Mouse (Mus musculus) forebrain, embryonic 12.5 days (tissue): Measurements from ENCODE around the gene Eef1a2. TPM values are rescaled to one million over a fixed set of nuclear protein-coding genes. Genes with fewer than 3 reads are reported as not detected.

ENCODE experiments used
- ATAC-seq: fragments of 200-750 bp; cut with Nextera tagmentation; 2 replicates; pipeline ENCODE4 v1.8.0; 2017; ENCODE audit warnings: moderate TSS enrichment; ENCODE audit not compliant: low FRiP score
- H3K27ac ChIP-seq: fragments of 300-500 bp; sonication (generic); 2 replicates; pipeline ENCODE4 v1.5.1; 2016; ENCODE audit warnings: mild to moderate bottlenecking
- H3K27me3 ChIP-seq: fragments of 300-500 bp; sonication (generic); 2 replicates; pipeline ENCODE4 v1.6.1; 2016; ENCODE audit warnings: mild to moderate bottlenecking
- H3K36me3 ChIP-seq: fragments of 300-500 bp; sonication (generic); replicated peaks from 2 replicates; pipeline ENCODE4 v1.6.1; 2016; ENCODE audit warnings: mild to moderate bottlenecking
- H3K4me1 ChIP-seq: fragments of 300-500 bp; sonication (generic); 2 replicates; pipeline ENCODE4 v1.6.1; 2016
- H3K4me2 ChIP-seq: fragments of 300-500 bp; sonication (generic); 2 replicates; pipeline ENCODE4 v1.6.1; 2016; ENCODE audit warnings: mild to moderate bottlenecking, moderate library complexity
- H3K4me3 ChIP-seq: fragments of 300-500 bp; sonication (generic); replicated peaks from 2 replicates; pipeline ENCODE4 v1.5.1; 2016; ENCODE audit warnings: mild to moderate bottlenecking
- H3K9ac ChIP-seq: fragments of 300-500 bp; sonication (generic); 2 replicates; pipeline ENCODE4 v1.6.1; 2016; ENCODE audit warnings: mild to moderate bottlenecking
- H3K9me3 ChIP-seq: fragments of 300-500 bp; sonication (generic); 2 replicates; pipeline ENCODE4 v1.6.1; 2016
- WGBS: fragments of 180-500 bp; shearing (Covaris S2); methylation state at CpG from one replicate; pipeline ENCODE4 v1.1.7; 2016; 5-methylcytosine and 5-hydroxymethylcytosine counted together
- polyA plus RNA-seq: library from polyadenylated mRNA; unstranded; fragments of >200 nt; fragmentation: Nextera tagmentation; extraction: Ambion mirVana; gene quantifications from 2 replicates; pipeline ENCODE4 v1.2.1, GENCODE M21; 2016

Gene Eef1a2
- polyA plus RNA-seq, 1 experiment from 2014 or later = 1.1 TPM

DNA sequence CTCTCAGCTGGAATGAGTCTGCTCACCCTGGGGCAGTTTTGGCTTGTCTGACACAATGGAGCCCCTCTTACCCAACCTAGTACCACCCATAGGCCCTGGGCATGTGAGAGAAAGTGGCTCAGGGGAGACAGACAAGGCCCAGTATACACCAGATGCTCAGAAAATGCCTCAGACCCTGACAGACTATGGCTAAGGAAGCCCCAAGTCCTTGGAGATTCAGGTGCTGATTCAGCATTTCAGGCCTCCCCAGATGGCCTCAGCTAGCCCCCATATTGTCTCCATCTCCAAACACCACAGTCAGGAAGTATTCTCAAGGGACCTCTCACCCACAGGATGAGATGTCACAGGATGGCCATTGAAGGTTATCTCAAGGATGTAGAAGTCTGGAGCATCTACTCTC lies 34.2 kb downstream of the Eef1a2 start:
- Histone ChIP-seq H3K4me3 (no peak overlapping the region), H3K4me2 (no peak overlapping the region), H3K4me1 (peaks cover 41% of the 10 kb centered on the region), H3K9ac (no peak overlapping the region), H3K36me3 (no peaks in the 10 kb centered on the region), H3K27ac (peak overlapping the region; percentile 82), H3K27me3 (no peaks in the 10 kb centered on the region), H3K9me3 (no peaks in the 10 kb centered on the region)
- no peak for ATAC-seq

DNA sequence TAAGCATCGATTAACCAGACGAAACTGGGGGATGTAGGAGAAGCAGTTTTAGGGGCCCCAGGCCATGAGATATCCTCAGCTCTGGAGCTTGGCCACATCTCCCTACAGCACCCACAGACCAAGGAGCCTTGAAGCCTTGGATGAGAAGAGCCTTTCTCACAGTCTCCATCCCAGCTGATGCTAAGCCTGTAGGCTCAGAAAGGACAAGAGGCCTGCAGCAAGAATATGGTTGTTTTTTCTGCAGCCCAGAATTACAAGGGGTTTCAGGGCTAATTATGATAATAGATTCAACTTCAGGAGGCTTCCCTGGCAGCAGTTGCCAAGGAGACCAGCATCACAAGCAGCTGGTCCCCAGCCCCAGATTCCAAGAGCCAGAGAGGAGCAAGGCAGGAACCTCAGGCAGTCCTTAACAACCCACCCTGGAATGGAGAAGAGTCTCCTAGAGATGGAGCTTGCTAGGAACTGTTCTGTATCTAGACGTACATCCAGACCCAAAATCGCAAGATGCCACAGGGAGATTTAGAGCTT lies 35.8 kb downstream of the Eef1a2 start:
- Histone ChIP-seq H3K9ac (no peak overlapping the region), H3K36me3 (no peaks in the 10 kb centered on the region), H3K4me2 (peak overlapping the region; percentile 1; the same call in 1 of the 2 replicates), H3K4me3 (no peak overlapping the region), H3K27me3 (no peaks in the 10 kb centered on the region), H3K9me3 (no peaks in the 10 kb centered on the region), H3K27ac (peak overlapping the region; percentile 82), H3K4me1 (peaks cover 49% of the 10 kb centered on the region)
- 76% methylated on average over 4 of the region's 4 CpGs for WGBS
- peak; percentile 85 for ATAC-seq

DNA sequence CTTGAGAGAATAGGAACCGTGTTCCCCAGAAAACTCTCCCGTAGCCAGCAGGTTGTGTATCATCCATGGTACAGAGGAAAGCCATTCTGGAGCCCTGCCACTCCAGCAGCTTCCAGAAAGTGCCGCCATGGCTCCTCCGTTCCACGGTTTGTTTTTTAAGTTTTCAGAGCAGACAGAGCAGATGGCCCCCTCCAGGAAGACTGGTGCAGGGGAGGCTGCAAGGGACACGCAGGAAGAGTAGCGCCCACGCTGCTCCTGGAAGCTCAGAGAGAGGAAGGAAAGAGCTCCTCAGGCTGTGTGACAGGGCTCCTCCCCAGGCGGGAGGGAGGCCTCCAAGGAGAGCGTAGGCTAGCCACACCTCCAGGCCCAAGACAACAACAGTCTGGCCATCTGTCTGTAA lies 36.9 kb downstream of the Eef1a2 start:
- no peak for ATAC-seq
- Histone ChIP-seq H3K4me3 (no peak overlapping the region), H3K9ac (no peak overlapping the region), H3K4me1 (peaks cover 50% of the 10 kb centered on the region), H3K27me3 (no peaks in the 10 kb centered on the region), H3K27ac (peak overlapping the region; percentile 82), H3K4me2 (0 out of 2 replicates have a peak overlapping the region, but pooled peaks have one; percentile 1), H3K36me3 (no peaks in the 10 kb centered on the region), H3K9me3 (no peaks in the 10 kb centered on the region)
- 38% methylated on average over 10 of the region's 10 CpGs for WGBS

DNA sequence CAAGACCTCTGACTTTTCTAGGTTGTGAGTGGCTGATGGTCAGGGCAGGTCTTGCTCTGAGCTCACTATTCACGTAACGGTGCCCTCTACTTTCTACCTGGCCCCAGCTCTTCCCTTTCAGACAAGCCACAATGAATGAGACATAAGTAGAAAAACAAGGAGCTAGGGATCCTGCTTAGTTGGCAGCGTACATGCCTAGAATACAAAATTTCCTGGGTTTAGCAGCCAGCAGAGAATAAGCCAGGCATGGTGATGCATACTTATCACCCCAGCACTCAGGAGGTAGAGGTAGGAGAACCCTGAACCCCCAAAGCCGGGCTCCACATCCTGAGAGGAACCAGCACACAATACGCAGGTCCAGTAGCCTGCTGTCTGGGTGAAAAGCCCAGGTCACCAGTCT lies 40.4 kb downstream of the Eef1a2 start:
- Histone ChIP-seq H3K9me3 (no peaks in the 10 kb centered on the region), H3K4me3 (no peak overlapping the region), H3K9ac (no peak overlapping the region), H3K27ac (no peak overlapping the region), H3K27me3 (no peaks in the 10 kb centered on the region), H3K4me2 (no peak overlapping the region), H3K36me3 (no peaks in the 10 kb centered on the region), H3K4me1 (peaks cover 48% of the 10 kb centered on the region)
- no peak for ATAC-seq
- WGBS = 81% methylated on average over 5 of the region's 5 CpGs

DNA sequence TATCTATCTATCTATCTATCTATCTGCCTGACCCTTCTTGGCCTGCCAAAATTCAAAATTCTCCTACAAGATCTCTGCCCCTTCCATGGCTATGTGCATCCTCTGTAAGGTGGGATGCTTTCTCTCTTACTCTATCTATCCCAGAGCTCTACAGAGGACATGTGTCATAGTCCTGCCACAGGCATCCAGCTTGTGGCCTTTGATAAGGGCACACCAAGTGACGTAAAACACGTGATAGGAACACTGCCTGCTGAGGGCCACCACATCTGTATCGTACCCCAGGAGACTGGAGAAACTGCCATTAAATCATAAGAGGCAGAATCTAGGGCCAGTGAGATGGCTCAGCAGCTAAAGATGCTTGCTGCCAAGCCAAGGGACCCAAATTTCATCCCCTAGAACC lies 41.4 kb downstream of the Eef1a2 start:
- Histone ChIP-seq H3K4me1 (peaks cover 37% of the 10 kb centered on the region), H3K9me3 (no peaks in the 10 kb centered on the region), H3K9ac (no peak overlapping the region), H3K4me3 (no peak overlapping the region), H3K36me3 (no peaks in the 10 kb centered on the region), H3K27ac (0 out of 2 replicates have a peak overlapping the region, but pooled peaks have one; percentile 21), H3K27me3 (no peaks in the 10 kb centered on the region), H3K4me2 (no peak overlapping the region)
- ATAC-seq = no peak
- 86% methylated on average over 3 of the region's 3 CpGs for WGBS

DNA sequence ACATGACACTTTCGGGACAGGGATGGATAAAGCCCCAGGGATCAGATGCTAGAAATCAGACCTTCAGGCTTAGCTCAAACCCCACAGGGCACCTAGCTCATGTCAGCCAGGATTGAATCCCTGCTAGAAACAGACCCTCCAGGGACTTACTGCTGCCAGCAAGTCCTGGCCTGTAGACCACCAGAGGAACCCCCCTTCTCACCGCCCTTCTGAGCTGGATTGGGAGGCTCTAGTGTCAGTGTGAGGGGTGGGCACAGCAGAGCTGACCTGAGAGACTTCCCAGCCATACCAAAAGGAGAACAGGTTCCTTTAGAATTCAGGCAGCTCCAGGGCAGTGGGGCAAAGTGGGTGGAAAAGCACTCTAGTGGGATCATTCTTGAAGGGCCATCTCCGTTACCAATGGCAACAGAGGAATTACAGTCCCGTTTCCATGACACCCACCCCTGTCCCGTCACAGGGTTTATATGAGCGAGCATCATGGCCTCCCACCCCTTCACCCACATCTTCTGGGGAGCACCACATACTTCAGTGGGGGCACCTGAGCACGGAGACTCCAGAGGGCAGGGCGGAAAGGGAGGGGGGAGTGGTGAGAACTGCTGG lies 43.0 kb downstream of the Eef1a2 start:
- WGBS = 58% methylated on average over 8 of the region's 8 CpGs
- H3K4me2 ChIP-seq = no peak overlapping the region
- ATAC-seq = peak; percentile 43; the same call in 1 of the 2 replicates
- peaks cover 24% of the 10 kb centered on the region for H3K4me1 ChIP-seq
- no peaks in the 10 kb centered on the region for H3K36me3 ChIP-seq
- no peaks in the 10 kb centered on the region for H3K9me3 ChIP-seq
- no peaks in the 10 kb centered on the region for H3K27me3 ChIP-seq
- H3K4me3 ChIP-seq = no peak overlapping the region
- 0 out of 2 replicates have a peak overlapping the region, but pooled peaks have one; percentile 62 for H3K27ac ChIP-seq
- H3K9ac ChIP-seq = no peak overlapping the region

DNA sequence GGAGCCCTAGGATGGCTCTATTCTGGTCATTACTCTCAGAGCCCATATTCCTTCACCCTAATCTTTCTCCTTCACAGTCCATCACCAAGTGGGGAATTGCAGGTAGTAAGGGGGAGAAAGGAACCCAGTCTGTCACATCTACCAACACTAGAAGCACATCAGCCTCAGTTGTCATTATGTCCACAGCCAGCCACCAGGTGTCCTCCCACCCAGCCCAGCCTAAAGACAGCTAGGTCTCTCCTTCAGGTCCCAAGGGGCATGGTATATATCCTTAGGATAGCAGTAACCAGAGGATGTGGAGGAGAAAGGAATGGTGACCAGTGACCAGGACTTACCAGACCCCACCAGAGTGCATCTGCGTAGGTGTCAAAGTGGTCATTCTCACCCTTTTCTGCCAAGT lies 45.1 kb downstream of the Eef1a2 start:
- no peak overlapping the region for H3K4me2 ChIP-seq
- no peak overlapping the region for H3K27ac ChIP-seq
- H3K9ac ChIP-seq = no peak overlapping the region
- ATAC-seq = no peak
- H3K4me3 ChIP-seq = no peak overlapping the region
- no peaks in the 10 kb centered on the region for H3K9me3 ChIP-seq
- no peaks in the 10 kb centered on the region for H3K36me3 ChIP-seq
- H3K4me1 ChIP-seq = peaks cover 23% of the 10 kb centered on the region
- no peaks in the 10 kb centered on the region for H3K27me3 ChIP-seq
- WGBS = 100% methylated on average over 1 of the region's 1 CpGs

DNA sequence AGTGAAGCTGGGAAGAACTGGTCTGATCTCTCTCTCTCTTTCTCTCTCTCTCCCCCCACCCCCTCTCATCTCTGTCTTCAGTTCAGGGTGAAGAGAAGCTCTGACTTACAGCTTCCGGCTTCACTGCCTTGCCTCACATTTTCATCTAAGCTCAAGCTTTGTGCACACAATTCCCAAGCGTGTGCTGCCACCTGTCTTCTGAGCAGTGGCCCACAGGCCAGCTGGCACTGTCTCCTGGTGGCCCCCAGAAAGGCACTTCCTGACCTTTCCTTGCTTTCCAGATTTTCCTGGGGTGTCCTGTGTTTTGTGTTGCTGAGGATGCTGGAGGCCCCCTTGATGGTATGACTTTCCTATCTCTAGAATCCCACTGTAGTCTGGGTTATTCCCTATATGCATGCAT lies 52.7 kb downstream of the Eef1a2 start:
- no peaks in the 10 kb centered on the region for H3K27me3 ChIP-seq
- H3K4me3 ChIP-seq = no peak overlapping the region
- peaks cover 9% of the 10 kb centered on the region for H3K4me1 ChIP-seq
- ATAC-seq = no peak
- 63% methylated on average over 2 of the region's 2 CpGs for WGBS
- H3K27ac ChIP-seq = no peak overlapping the region
- H3K9ac ChIP-seq = no peak overlapping the region
- no peaks in the 10 kb centered on the region for H3K9me3 ChIP-seq
- H3K36me3 ChIP-seq = no peaks in the 10 kb centered on the region
- H3K4me2 ChIP-seq = no peak overlapping the region

DNA sequence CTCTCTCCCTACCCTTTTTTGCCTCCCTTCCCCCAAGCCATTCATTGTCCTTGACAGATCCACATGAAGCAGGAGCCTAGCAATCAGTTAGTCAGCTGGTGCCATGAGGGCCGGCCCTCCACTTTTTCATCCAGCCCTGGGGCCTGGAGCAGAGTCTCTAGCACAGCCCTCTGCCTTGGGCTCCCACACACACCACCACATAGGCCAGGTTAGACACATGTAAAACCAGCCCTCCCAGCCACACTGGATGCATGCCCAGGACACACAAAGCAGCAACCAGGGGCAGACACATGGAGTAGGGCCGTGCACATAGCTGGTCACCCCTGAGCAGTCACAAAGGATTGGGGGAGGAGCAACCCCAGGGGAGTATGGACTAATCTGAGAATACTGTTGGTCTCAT lies 54.7 kb downstream of the Eef1a2 start:
- Histone ChIP-seq H3K9me3 (no peaks in the 10 kb centered on the region), H3K36me3 (no peaks in the 10 kb centered on the region), H3K9ac (no peak overlapping the region), H3K27me3 (no peaks in the 10 kb centered on the region), H3K4me3 (no peak overlapping the region), H3K27ac (peak overlapping the region; percentile 26; the same call in 1 of the 2 replicates), H3K4me2 (no peak overlapping the region), H3K4me1 (peaks cover 9% of the 10 kb centered on the region)
- WGBS = 10% methylated on average over 2 of the region's 2 CpGs
- peak; percentile 64; the same call in 1 of the 2 replicates for ATAC-seq

DNA sequence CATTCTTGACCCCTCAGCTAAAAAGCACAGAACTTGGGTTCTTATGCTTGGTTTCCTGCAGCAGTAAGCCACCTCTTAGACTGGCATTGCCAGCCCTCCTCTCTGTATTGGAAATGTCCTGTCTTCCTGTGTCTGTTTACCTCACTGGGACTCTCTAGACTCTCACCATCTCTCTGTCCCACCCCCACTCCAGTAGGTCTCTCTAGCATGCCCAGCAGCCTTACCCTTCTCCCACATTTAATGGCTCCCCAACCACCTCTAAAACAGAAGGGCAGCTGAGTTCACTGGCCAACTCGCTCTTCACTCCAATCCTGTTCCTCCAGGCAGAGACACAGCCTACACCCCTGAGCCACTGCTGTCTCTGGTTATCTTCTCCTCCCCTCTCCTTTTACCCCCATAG lies 55.2 kb downstream of the Eef1a2 start:
- 67% methylated on average over 1 of the region's 1 CpGs for WGBS
- Histone ChIP-seq H3K27ac (peak overlapping the region; percentile 26; the same call in 1 of the 2 replicates), H3K9me3 (no peaks in the 10 kb centered on the region), H3K4me1 (peaks cover 9% of the 10 kb centered on the region), H3K27me3 (peaks cover 2% of the 10 kb centered on the region; the same call in 1 of the 2 replicates), H3K9ac (no peak overlapping the region), H3K4me3 (no peak overlapping the region), H3K36me3 (no peaks in the 10 kb centered on the region), H3K4me2 (no peak overlapping the region)
- ATAC-seq = no peak

DNA sequence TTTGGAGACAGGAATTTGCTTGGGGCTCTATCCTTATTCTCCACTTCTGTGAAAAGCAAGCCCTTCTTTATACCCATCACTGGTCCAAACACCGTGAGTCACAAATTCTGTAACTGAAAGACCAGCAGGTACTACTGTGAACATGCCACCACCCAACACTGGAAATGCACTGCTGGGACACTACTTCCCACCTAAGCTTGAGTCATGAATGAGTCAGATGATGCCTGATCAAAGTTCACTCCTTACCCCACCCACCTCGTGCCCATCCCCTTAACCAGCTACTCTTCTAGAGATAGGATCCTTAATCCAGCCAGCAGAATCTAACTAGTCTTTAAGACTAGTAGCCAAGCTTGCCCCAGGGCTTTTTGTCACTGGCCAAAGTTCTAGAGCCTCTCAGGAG lies 56.7 kb downstream of the Eef1a2 start:
- Histone ChIP-seq H3K27ac (no peak overlapping the region), H3K9ac (no peak overlapping the region), H3K4me2 (no peak overlapping the region), H3K36me3 (no peaks in the 10 kb centered on the region), H3K4me1 (peaks cover 9% of the 10 kb centered on the region), H3K9me3 (no peaks in the 10 kb centered on the region), H3K27me3 (peaks cover 4% of the 10 kb centered on the region; the same call in 1 of the 2 replicates), H3K4me3 (no peak overlapping the region)
- no peak for ATAC-seq
- 95% methylated on average over 2 of the region's 2 CpGs for WGBS
